Mouse (Mus musculus): ENCODE measurements at regions not wholly inside any gene's neighbourhood (a gene's known extent, or its start where the extent isn't known, plus 50 kb on each side); places are given as distances from the start of the nearest gene placed in this dataset.
"Not testable (repeated sequence)": the region's sequence is repeated elsewhere in the genome, so short reads cannot be mapped to it uniquely, and the experiment has no call there.

- in situ Hi-C loops (cut with MboI, MseI), result no loop called here
Measured at GRCm38 (mm10) chr13:44484582-44485329, 244.5 kb upstream of the Jarid2 start.

DNA sequence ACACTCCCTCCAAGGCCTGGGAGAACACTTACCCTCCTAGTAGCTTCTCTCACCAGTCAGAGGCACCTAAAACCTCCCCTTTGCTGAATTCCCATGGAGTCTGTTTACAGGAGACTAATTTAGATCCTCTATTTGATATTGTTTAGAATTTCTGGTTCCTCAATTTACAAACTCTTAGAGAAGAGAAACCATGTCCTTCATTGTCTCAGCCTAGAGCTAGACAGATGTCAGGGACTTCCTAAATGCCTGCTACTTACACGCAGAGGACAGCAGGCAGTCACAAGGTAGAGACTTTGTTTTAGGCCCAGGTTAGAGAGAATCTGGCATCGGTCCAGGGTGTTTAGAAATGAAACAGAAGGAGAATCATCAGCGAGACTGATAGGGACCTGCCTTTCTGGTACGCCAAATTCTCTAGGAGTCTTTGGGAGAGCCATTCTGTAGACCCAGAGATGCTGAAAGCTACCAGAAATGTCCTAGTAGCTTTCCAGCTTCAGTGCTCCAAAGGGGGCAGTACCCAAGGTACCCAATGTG lies 238.3 kb upstream of the Jarid2 start:
- in situ Hi-C loops (cut with MboI, MseI), result loop anchor here (10.0 kb wide), 1 partner anchor 446 kb away; no protein-coding TSS in a partner anchor

DNA sequence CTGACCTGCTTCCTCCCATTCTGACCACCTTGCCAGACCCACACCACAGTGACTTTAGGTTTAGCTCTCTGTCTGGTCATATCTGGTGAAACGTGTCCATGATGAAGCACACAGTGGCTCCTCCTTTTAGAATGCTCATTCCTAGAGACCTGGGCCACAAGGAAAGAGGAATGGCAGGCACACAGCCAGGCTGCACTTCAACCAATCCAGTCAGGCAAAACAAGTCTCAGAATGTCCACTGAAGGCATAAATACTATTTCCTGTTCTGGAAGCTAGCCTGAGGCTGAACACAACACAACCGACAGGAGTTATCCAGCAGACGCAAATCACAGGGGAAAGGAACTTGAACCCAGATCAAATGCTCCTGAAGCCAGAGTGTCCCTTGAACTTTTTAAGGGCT lies 235.4 kb upstream of the Jarid2 start:
- in situ Hi-C loops (cut with MboI, MseI), result loop anchor here (10.0 kb wide), 1 partner anchor 449 kb away; no protein-coding TSS in a partner anchor

- in situ Hi-C loops (cut with MboI, MseI), result loop anchor here (10.0 kb wide), 1 partner anchor 451 kb away; no protein-coding TSS in a partner anchor
Measured at GRCm38 (mm10) chr13:44495450-44495849, 233.8 kb upstream of the Jarid2 start.

- in situ Hi-C loops (cut with MboI, MseI), result loop anchor here (10.0 kb wide), 1 partner anchor 452 kb away; no protein-coding TSS in a partner anchor
Measured at GRCm38 (mm10) chr13:44496596-44496995, 232.7 kb upstream of the Jarid2 start.

DNA sequence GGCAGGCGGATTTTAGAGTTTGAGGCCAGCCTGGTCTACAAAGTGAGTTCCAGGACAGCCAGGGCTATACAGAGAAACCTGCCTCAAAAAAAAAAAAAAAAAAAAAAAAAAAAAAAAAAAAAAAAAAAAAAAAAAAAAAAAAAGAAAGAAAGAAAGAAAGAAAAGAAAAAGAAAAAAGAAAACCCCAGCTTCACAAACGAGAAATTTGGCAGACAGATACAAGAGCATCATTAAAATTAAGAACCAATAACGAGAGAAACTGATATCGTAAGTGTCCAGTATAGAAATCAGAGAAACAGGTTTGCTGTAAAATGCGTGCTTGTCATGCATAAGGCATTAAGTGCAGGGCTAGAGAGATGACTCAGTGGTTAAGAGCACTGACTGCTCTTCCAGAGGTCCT lies 228.4 kb upstream of the Jarid2 start:
- in situ Hi-C loops (cut with MboI, MseI), result not testable (repeated sequence)

DNA sequence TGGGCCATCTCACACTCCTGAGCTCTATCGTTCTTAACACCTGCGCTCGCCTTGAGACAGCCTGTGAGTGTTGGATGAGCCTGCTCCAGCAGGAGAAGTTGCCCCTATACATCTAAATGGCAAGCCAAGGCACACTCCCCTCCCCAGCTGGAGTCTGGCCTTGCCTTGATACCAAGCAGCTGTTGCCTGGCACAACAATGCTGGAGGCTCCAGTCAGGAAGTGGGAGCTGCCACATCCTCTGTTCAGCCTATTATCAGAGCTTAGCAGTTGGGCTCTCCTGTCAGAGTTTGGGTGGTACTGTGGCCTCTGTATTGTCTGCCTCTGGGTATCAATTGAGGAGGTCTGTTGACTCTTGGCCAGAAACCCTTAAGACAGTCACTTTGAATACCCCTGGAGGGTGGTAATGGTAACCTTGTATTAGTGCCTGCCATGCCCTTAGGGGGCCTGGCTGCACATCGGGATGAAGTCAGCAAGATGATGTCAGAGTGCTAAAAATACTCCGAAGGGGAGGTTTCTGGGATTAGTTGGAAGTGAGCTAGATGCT lies 227.4 kb upstream of the Jarid2 start:
- in situ Hi-C loops (cut with MboI, MseI), result no loop called here

GRCm38 (mm10) chr13:44502612-44503256 lies 226.5 kb upstream of the Jarid2 start:
- in situ Hi-C loops (cut with MboI, MseI), result no loop called here

DNA sequence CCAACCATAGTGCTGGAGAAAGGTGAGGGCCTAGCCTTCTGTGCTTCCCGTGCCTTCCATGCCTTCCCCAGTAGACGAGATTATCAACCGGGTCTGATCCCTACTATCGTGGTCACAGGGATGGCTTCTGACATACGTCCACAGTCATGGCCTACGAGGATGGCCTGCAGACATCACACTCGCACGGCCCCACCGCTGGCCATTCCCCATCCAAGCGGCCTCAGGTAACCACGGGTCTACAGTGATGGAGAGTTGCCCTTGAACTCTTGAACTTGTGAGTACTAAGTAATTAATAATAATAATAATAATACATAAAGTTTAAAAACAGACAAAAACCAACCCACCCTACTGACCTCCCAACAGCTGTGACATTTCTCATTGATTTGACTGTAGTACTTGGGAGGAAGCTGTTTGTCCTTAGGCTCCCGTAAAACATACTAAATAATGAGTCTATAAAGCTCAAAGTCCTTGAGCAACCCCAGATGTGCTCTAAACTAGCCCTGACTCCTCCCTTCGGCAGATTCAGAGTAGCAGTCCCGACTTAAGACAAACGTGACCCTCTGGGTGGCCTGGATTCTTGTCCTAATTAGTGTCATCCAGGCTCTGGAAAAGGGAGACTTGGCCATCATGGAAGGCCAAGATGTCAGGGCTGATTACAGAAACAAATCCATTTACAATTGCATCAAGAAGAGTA lies 225.9 kb upstream of the Jarid2 start:
- in situ Hi-C loops (cut with MboI, MseI), result no loop called here

DNA sequence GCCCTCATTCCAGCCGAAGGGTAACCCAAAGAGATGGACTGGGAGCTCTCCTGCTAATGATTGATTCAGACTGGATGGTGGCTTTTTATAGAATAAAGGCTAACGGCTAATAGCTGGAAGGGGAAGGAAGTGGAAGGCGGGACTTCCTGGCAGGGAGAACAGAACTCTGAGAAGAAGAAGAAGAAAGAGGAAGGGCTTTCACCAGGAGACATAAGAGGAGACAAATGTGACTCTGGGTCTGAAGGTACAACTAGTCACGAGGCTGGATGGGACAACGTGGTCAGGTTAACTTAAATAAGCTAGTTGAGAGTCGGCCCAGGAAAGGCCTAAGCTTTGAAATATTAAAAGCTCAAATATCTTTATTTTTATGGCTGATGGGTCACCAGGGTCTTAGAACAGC lies 224.8 kb upstream of the Jarid2 start:
- in situ Hi-C loops (cut with MboI, MseI), result no loop called here

DNA sequence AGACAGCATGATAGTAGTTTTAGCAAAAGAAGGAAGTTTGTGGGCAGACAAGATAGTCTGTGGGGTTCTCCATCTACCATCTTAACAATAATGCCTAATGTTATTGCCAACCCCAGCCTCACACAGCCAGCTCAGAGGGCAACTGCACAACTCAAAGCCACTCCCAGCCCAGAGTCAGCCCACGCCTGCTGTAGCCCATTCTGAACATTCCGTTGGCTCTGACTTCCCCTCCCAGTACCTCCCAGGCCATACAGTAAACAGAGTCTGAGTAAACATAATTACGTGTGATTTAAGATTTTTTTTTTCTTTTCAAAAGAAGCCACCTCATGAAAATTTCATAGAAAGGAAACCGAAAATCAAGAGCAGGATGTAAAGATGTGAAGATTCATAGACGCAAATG lies 222.3 kb upstream of the Jarid2 start:
- in situ Hi-C loops (cut with MboI, MseI), result no loop called here

DNA sequence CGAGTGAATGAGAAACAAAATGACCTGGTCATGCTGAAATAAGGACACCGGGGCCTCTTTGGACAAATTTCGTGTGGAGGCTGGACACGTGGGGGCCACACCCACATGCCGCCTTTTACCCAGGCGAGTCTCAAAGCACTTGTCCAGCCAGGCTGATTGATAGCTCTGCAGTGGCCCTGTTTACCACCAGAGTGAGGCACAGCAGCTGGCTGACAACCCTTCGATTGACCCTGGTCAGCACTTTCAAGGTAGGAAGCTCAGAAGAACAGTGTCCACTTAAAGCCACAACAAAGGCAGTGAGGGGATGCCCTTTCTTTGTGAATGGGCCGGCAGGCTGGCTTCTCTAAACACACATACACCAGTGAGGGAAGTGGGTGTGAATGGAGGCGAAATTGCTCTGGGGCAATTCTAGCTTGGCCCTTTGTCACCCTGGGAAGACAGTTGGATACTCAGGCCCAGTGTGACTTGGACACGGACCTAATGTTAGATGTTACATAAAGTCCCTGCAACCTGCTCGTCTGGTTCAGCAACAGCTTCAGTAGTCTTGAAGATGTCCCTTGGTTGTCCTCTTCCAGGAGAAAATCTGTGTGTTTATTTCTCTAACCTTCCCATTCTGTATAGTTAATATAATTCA lies 219.6 kb upstream of the Jarid2 start:
- in situ Hi-C loops (cut with MboI, MseI), result no loop called here

GRCm38 (mm10) chr13:44513378-44514285 lies 215.6 kb upstream of the Jarid2 start:
- in situ Hi-C loops (cut with MboI, MseI), result no loop called here

DNA sequence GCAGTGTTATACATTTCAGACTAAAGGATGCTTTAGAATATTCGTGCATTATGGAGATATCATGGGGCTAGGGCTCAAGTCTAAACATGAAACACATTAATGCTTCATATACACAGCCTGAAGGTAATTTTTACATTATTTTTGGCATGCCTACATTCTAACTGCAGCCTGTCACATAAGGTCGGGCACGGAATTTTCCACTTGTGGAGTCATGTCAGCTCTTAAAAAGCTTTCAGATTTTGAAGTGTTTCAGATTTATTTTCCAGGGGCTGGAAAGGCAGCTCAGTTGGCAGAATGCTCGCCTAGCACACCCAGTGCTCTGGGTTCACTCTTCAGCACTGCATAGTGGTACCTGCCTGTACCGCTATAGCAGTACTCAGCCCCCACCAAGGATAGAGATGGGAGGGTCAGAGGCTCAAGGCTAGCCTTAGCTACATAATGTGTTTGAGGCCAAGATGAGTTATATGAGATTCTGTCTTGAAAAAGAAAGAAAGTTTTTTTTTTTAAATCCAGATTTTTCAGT lies 214.6 kb upstream of the Jarid2 start:
- in situ Hi-C loops (cut with MboI, MseI), result no loop called here

DNA sequence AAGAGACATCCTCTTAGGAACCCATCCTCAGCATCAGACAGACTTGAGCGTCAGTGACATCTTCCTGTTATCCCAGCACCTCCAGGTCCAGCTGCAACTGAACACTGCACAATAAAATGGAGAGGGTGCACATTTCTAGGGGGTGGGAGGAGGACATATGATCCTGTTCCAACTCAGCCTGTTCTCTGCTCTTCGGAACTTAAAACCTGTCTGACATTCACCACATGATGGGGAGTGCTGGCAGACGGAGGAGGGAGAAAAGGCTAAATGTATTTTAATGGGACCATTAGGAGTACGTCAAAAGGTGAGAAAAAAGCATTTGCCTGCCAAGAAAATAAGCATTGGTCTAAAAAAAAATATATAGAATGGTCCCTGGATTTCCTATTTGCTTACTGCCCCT lies 212.4 kb upstream of the Jarid2 start:
- in situ Hi-C loops (cut with MboI, MseI), result no loop called here

- in situ Hi-C loops (cut with MboI, MseI), result no loop called here
Measured at GRCm38 (mm10) chr13:44517312-44517711, 212.0 kb upstream of the Jarid2 start.

GRCm38 (mm10) chr13:44518215-44518614 lies 211.1 kb upstream of the Jarid2 start:
- in situ Hi-C loops (cut with MboI, MseI), result no loop called here

GRCm38 (mm10) chr13:44523516-44523915 lies 205.8 kb upstream of the Jarid2 start:
- in situ Hi-C loops (cut with MboI, MseI), result loop anchor here (10.0 kb wide), 1 partner anchor 499 kb away; no protein-coding TSS in a partner anchor

GRCm38 (mm10) chr13:44530867-44531564 lies 198.3 kb upstream of the Jarid2 start:
- in situ Hi-C loops (cut with MboI, MseI), result no loop called here
